Mouse (Mus musculus): ENCODE data around the gene Mtus2. TPM values are rescaled to one million over a fixed set of nuclear protein-coding genes. Genes with fewer than 3 reads are reported as not detected.

Gene Mtus2
- total and polyA plus RNA-seq, 3 experiments: 0.03 to 0.13 TPM; not detected in 1

DNA sequence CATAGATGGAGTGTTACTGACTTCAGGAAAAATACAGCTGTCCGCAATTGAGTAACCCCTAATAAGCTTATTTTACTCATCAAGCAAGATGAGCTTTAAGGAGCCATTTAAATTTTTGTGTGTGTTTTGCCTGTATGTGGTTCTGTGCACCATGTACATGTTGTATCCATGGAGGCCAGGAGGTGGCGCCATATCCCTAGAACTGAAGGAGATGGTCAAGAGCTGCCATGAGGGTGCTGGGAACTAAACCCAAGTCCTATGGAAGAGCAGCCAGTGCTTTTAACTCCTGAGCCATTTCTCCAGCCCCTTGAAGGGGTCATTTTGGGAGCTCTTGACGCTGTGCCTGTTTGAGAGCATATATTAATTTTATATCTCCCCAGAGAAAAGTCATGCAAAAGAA is 122.6 kb downstream of the Mtus2 start:
- no peaks in the 10 kb centered on the region for H3K4me1 ChIP-seq (ENCODE audit: control insufficient read depth in 1 of 2, insufficient read depth in 2 of 2)
- dilution Hi-C loops (cut with MboI; ENCODE audit: extremely low pct_ligation_motif_present, extremely low pct_unique_long_range_greater_than_20kb, low sequenced_read_pairs): no loop called here

DNA sequence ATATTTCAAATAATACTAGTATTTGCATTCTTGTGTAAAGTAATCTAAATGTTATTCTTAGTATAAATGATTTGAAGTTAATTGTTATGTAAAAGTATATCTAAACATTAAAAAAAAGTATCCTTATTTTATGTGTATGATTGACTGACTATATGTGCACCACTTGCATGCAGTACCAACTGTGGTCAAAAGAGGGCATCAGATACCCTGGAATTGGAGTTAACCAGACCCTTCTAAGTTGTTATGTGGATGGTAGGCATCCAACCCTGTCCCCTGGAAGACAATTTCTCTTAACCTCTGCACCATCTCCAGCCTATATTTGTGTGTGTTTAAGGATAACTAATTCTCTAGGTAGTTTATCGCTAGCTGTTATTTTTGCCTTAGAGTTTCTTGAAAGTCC is 126.4 kb downstream of the Mtus2 start:
- Histone ChIP-seq H3K9ac (ENCODE audit: insufficient read depth, low read depth) (no peak overlapping the region), H3K4me1 (ENCODE audit: control insufficient read depth in 1 of 2, insufficient read depth in 2 of 2) (no peaks in the 10 kb centered on the region), H3K4me2 (ENCODE audit: insufficient read depth, low read depth, poor library complexity, severe bottlenecking) (no peak overlapping the region), H3K36me3 (replicated peaks in 1 of 2; ENCODE audit: control insufficient read depth in 1 of 2, insufficient read depth in 1 of 2, low read length in 1 of 2) (no peaks in the 10 kb centered on the region), H3K79me2 (replicated peaks; ENCODE audit: control insufficient read depth, extremely low read depth, insufficient read depth, poor library complexity, severe bottlenecking) (no peaks in the 10 kb centered on the region), H3K4me3 (replicated peaks in 1 of 3; ENCODE audit: low read depth in 2 of 3, low read length in 2 of 3, poor library complexity in 1 of 3) (no peak overlapping the region), H3K9me3 (replicated peaks; ENCODE audit: low read length) (peaks cover 58% of the 10 kb centered on the region), H3K27me3 (replicated peaks) (no peaks in the 10 kb centered on the region), H3K27ac (ENCODE audit: insufficient read depth, low read depth) (no peak overlapping the region)
- in situ Hi-C loops (cut with MboI; ENCODE audit: low pct_ligation_motif_present, low pct_unique_long_range_greater_than_20kb, low sequenced_read_pairs) (no loop called here), dilution Hi-C loops (cut with MboI; ENCODE audit: extremely low pct_ligation_motif_present, extremely low pct_unique_long_range_greater_than_20kb, low sequenced_read_pairs) (no loop called here)
- no peak for TF ChIP-seq E2F4 (IDR thresholded peaks at IDR 0.05; ENCODE audit: insufficient replicate concordance, low read depth, low read length)
- no peak for TF ChIP-seq USF2 (conservative IDR thresholded peaks at IDR 0.05; ENCODE audit: low read depth, low read length)
- no peak; a peak in 1 of 4 replicates for TF ChIP-seq CTCF (conservative IDR thresholded peaks at IDR 0.05 in 1 of 2, IDR thresholded peaks at IDR 0.05 in 1 of 2; ENCODE audit: low read depth in 2 of 2, low read length in 2 of 2)
- TF ChIP-seq ZKSCAN1 (IDR thresholded peaks at IDR 0.05; ENCODE audit: borderline replicate concordance, low read depth, low read length): no peak
- no peak for TF ChIP-seq MAX (IDR thresholded peaks at IDR 0.05; ENCODE audit: low read length)
- no peak for TF ChIP-seq RCOR1 (conservative IDR thresholded peaks at IDR 0.05; ENCODE audit: low read depth, low read length)
- no peak for TF ChIP-seq POLR2A (IDR thresholded peaks at IDR 0.05; ENCODE audit: low read depth, low read length)
- TF ChIP-seq ETS1 (conservative IDR thresholded peaks at IDR 0.05; ENCODE audit: low read depth, low read length): no peak
- TF ChIP-seq PAX5 (IDR thresholded peaks at IDR 0.05; ENCODE audit: low read length): no peak
- no peak for DNase-seq (ENCODE audit: extremely low read depth)

More for the DNA sequence above, 122.6 kb downstream of the Mtus2 start:
- no peak for DNase-seq (ENCODE audit: extremely low read depth)
- Histone ChIP-seq H3K79me2 (replicated peaks; ENCODE audit: control insufficient read depth, extremely low read depth, insufficient read depth, poor library complexity, severe bottlenecking) (no peaks in the 10 kb centered on the region), H3K27ac (ENCODE audit: insufficient read depth, low read depth) (no peak overlapping the region), H3K4me3 (replicated peaks in 1 of 3; ENCODE audit: low read depth in 2 of 3, low read length in 2 of 3, poor library complexity in 1 of 3) (no peak overlapping the region), H3K4me2 (ENCODE audit: insufficient read depth, low read depth, poor library complexity, severe bottlenecking) (no peak overlapping the region), H3K9ac (ENCODE audit: insufficient read depth, low read depth) (no peak overlapping the region), H3K27me3 (replicated peaks) (no peaks in the 10 kb centered on the region), H3K36me3 (replicated peaks in 1 of 2; ENCODE audit: control insufficient read depth in 1 of 2, insufficient read depth in 1 of 2, low read length in 1 of 2) (no peaks in the 10 kb centered on the region), H3K9me3 (replicated peaks; ENCODE audit: low read length) (peaks cover 71% of the 10 kb centered on the region)
- no peak for TF ChIP-seq USF1 (IDR thresholded peaks at IDR 0.05; ENCODE audit: low read depth, low read length)
- TF ChIP-seq ETS1 (conservative IDR thresholded peaks at IDR 0.05; ENCODE audit: low read depth, low read length): no peak
- TF ChIP-seq IRF4 (IDR thresholded peaks at IDR 0.05; ENCODE audit: low read depth, low read length): no peak
- TF ChIP-seq TBP (conservative IDR thresholded peaks at IDR 0.05; ENCODE audit: low read depth, low read length): no peak
- TF ChIP-seq BHLHE40 (IDR thresholded peaks at IDR 0.05; ENCODE audit: low read depth, low read length): no peak
- TF ChIP-seq JUN (IDR thresholded peaks at IDR 0.05; ENCODE audit: insufficient read depth, low read depth, low read length): no peak
- TF ChIP-seq MAFK (IDR thresholded peaks at IDR 0.05; ENCODE audit: insufficient replicate concordance, low read length): no peak
- no peak for TF ChIP-seq CTCF (conservative IDR thresholded peaks at IDR 0.05 in 1 of 2, IDR thresholded peaks at IDR 0.05 in 1 of 2; ENCODE audit: low read depth in 2 of 2, low read length in 2 of 2)
- TF ChIP-seq HCFC1 (IDR thresholded peaks at IDR 0.05; ENCODE audit: low read depth, low read length): no peak
- TF ChIP-seq MAZ (IDR thresholded peaks at IDR 0.05; ENCODE audit: low read depth, low read length): no peak
- no peak for TF ChIP-seq MEF2A (IDR thresholded peaks at IDR 0.05; ENCODE audit: borderline replicate concordance, low read depth, low read length)
- TF ChIP-seq POLR2A (IDR thresholded peaks at IDR 0.05; ENCODE audit: low read depth, low read length): no peak
- TF ChIP-seq CHD2 (IDR thresholded peaks at IDR 0.05; ENCODE audit: low read length): no peak
- no peak for TF ChIP-seq E2F4 (IDR thresholded peaks at IDR 0.05; ENCODE audit: insufficient replicate concordance, low read depth, low read length)
- TF ChIP-seq GABPA (IDR thresholded peaks at IDR 0.05; ENCODE audit: insufficient replicate concordance, low read depth, low read length): no peak
- no peak for TF ChIP-seq JUND (conservative IDR thresholded peaks at IDR 0.05; ENCODE audit: low read depth, low read length)
- TF ChIP-seq ZMIZ1 (IDR thresholded peaks at IDR 0.05; ENCODE audit: low read depth, low read length): no peak
- TF ChIP-seq ZNF384 (IDR thresholded peaks at IDR 0.05; ENCODE audit: low read depth, low read length): no peak
- in situ Hi-C loops (cut with MboI; ENCODE audit: low pct_ligation_motif_present, low pct_unique_long_range_greater_than_20kb, low sequenced_read_pairs): no loop called here

Data from CH12.LX (cell line).